Mouse (Mus musculus) heart, postnatal 0 days (tissue): ENCODE measurements around the gene Slc9a5. TPM values are rescaled to one million over a fixed set of nuclear protein-coding genes. Genes with fewer than 3 reads are reported as not detected.

Experiments
- ATAC-seq: fragments of 200-750 bp; cut with Nextera tagmentation; 2 replicates; pipeline ENCODE4 v1.8.0; 2017; ENCODE audit warnings: low read depth, moderate number of reproducible peaks, moderate library complexity; ENCODE audit not compliant: insufficient read depth
- DNase-seq: peaks from one replicate; pipeline ENCODE4 v3.0.0-alpha.2; 2016; ENCODE audit warnings: low spot score
- H3K27ac ChIP-seq: fragments of 300-500 bp; sonication (generic); 2 replicates; pipeline ENCODE4 v1.5.1; 2014; ENCODE audit warnings: low read depth, mild to moderate bottlenecking
- H3K27me3 ChIP-seq: fragments of 300-500 bp; sonication (generic); 2 replicates; pipeline ENCODE4 v1.6.1; 2014; ENCODE audit warnings: low read length, mixed read lengths; ENCODE audit not compliant: control insufficient read depth, insufficient read depth
- H3K36me3 ChIP-seq: fragments of 300-500 bp; sonication (generic); replicated peaks from 2 replicates; pipeline ENCODE4 v1.6.1; 2014; ENCODE audit warnings: low read length, mixed read lengths; ENCODE audit not compliant: control insufficient read depth, insufficient read depth
- H3K4me1 ChIP-seq: fragments of 300-500 bp; sonication (generic); 2 replicates; pipeline ENCODE4 v1.6.1; 2014; ENCODE audit warnings: antibody characterized with exemption; ENCODE audit not compliant: control insufficient read depth, insufficient read depth
- H3K4me2 ChIP-seq: fragments of 300-500 bp; sonication (generic); 2 replicates; pipeline ENCODE4 v1.6.1; 2014; ENCODE audit warnings: low read depth, mild to moderate bottlenecking, low read length, moderate library complexity
- H3K4me3 ChIP-seq: fragments of 300-500 bp; sonication (generic); 2 replicates; pipeline ENCODE4 v1.5.1; 2014; ENCODE audit warnings: low read depth, low read length
- H3K9ac ChIP-seq: fragments of 300-500 bp; sonication (generic); replicated peaks from 2 replicates; pipeline ENCODE4 v1.6.1; 2014; ENCODE audit warnings: low read depth, low read length, mixed read lengths
- H3K9me3 ChIP-seq: fragments of 300-500 bp; sonication (generic); replicated peaks from 2 replicates; pipeline ENCODE4 v1.6.1; 2016; ENCODE audit warnings: low read length; ENCODE audit not compliant: control insufficient read depth
- CTCF ChIP-seq: IDR thresholded peaks from 2 replicates; pipeline ENCODE4 v1.5.1; 2016; ENCODE audit warnings: antibody characterized with exemption, control low read depth, low read depth
- EP300 ChIP-seq: IDR thresholded peaks from 2 replicates; pipeline ENCODE4 v1.6.1; 2016; ENCODE audit warnings: antibody characterized with exemption, low read depth
- WGBS: fragments of 180-500 bp; shearing (Covaris S2); extraction: QIAGEN DNeasy Blood & Tissue Kit; methylation state at CpG from one replicate; pipeline ENCODE4 v1.1.7; 2014; 5-methylcytosine and 5-hydroxymethylcytosine counted together
- polyA plus RNA-seq: library from polyadenylated mRNA; unstranded; fragments of >200 nt; fragmentation: Nextera tagmentation; extraction: Ambion mirVana; gene quantifications from 2 replicates; pipeline ENCODE4 v1.2.1, GENCODE M21; 2015
- total RNA-seq: library from RNA; depleted of rRNA; stranded (reverse); fragments of >200 nt; gene quantifications from 2 replicates; pipeline ENCODE4 v1.2.3, GENCODE M21; 2014; ENCODE audit warnings: low replicate concordance; rRNA removed

Slc9a5 gene
- total RNA-seq = 1.2 and 3.9 TPM in 2 replicates
- 0.27 and 0.41 TPM in 2 replicates for polyA plus RNA-seq

GRCm38 (mm10) chr8:105348450-105349095 is at the start of gene Slc9a5:
Gene Slc9a5, plus strand, starts transcription at chr8:105348843.
- no peak for ATAC-seq
- peak within 1 kb of the TSS; percentile 67 for H3K9ac ChIP-seq

GRCm38 (mm10) chr8:105299962-105300361 is 48.7 kb upstream of the Slc9a5 start:
- Histone ChIP-seq H3K9me3 (no peaks in the 10 kb centered on the region), H3K9ac (no peak overlapping the region), H3K27me3 (no peaks in the 10 kb centered on the region), H3K4me1 (peaks cover 35% of the 10 kb centered on the region), H3K36me3 (peaks cover 44% of the 10 kb centered on the region), H3K4me2 (no peak overlapping the region), H3K27ac (no peak overlapping the region), H3K4me3 (no peak overlapping the region)
- no peak for ATAC-seq
- DNase-seq = no peak
- TF ChIP-seq EP300 (no peak), CTCF (no peak)
- 88% methylated on average over 8 of the region's 8 CpGs for WGBS

More at GRCm38 (mm10) chr8:105348450-105349095, at the start of gene Slc9a5:
- peak within 1 kb of the TSS; percentile 95 for H3K4me2 ChIP-seq
- under 1% methylated on average over 34 of the region's 34 CpGs for WGBS
- no peaks in the 10 kb centered on the region for H3K36me3 ChIP-seq
- H3K9me3 ChIP-seq = no peaks in the 10 kb centered on the region
- TF ChIP-seq CTCF (no peak), EP300 (no peak)
- no peak for DNase-seq
- H3K27ac ChIP-seq = peak within 1 kb of the TSS; percentile 76
- H3K4me1 ChIP-seq = peaks cover 34% of the 10 kb centered on the region
- no peaks in the 10 kb centered on the region for H3K27me3 ChIP-seq
- peak within 1 kb of the TSS; percentile 79 for H3K4me3 ChIP-seq

- Histone ChIP-seq H3K36me3 (peaks cover 51% of the 10 kb centered on the region), H3K27ac (0 out of 2 replicates have a peak overlapping the region, but pooled peaks have one; percentile 22), H3K4me2 (no peak overlapping the region), H3K4me3 (no peak overlapping the region), H3K9me3 (no peaks in the 10 kb centered on the region), H3K27me3 (no peaks in the 10 kb centered on the region), H3K4me1 (peaks cover 30% of the 10 kb centered on the region), H3K9ac (no peak overlapping the region)
- ATAC-seq (no peak), DNase-seq (no peak)
- 78% methylated on average over 8 of the region's 8 CpGs for WGBS
- TF ChIP-seq CTCF (no peak), EP300 (no peak)
Observed at GRCm38 (mm10) chr8:105303396-105303795, 45.2 kb upstream of the Slc9a5 start.

GRCm38 (mm10) chr8:105303874-105304273 is 44.8 kb upstream of the Slc9a5 start:
- peaks cover 52% of the 10 kb centered on the region for H3K36me3 ChIP-seq

GRCm38 (mm10) chr8:105304325-105305210 is 44.1 kb upstream of the Slc9a5 start:
- ATAC-seq (peak; percentile 22; the same call in 1 of the 2 replicates), DNase-seq (no peak)
- Histone ChIP-seq H3K36me3 (peaks cover 54% of the 10 kb centered on the region), H3K4me1 (peaks cover 24% of the 10 kb centered on the region; the same call in 1 of the 2 replicates), H3K4me3 (no peak overlapping the region), H3K27me3 (no peaks in the 10 kb centered on the region), H3K9ac (no peak overlapping the region), H3K9me3 (no peaks in the 10 kb centered on the region), H3K27ac (peak overlapping the region; percentile 66; the same call in 1 of the 2 replicates), H3K4me2 (no peak overlapping the region)
- TF ChIP-seq EP300 = no peak
- TF ChIP-seq CTCF = no peak
- 33% methylated on average over 9 of the region's 9 CpGs for WGBS

More at GRCm38 (mm10) chr8:105303874-105304273, 44.8 kb upstream of the Slc9a5 start:
- Histone ChIP-seq H3K4me1 (peaks cover 25% of the 10 kb centered on the region), H3K27me3 (no peaks in the 10 kb centered on the region), H3K4me3 (no peak overlapping the region), H3K9me3 (no peaks in the 10 kb centered on the region), H3K4me2 (no peak overlapping the region), H3K27ac (peak overlapping the region; percentile 46; the same call in 1 of the 2 replicates), H3K9ac (no peak overlapping the region)
- DNase-seq = no peak
- 49% methylated on average over 9 of the region's 9 CpGs for WGBS
- ATAC-seq = peak; percentile 34; the same call in 1 of the 2 replicates
- no peak for TF ChIP-seq EP300
- TF ChIP-seq CTCF = no peak
